Mouse (Mus musculus): ENCODE data around the gene Tas2r119.
"Not testable (repeated sequence)": the region's sequence is repeated elsewhere in the genome, so short reads cannot be mapped to it uniquely, and the experiment has no call there.

Tas2r119 gene

DNA sequence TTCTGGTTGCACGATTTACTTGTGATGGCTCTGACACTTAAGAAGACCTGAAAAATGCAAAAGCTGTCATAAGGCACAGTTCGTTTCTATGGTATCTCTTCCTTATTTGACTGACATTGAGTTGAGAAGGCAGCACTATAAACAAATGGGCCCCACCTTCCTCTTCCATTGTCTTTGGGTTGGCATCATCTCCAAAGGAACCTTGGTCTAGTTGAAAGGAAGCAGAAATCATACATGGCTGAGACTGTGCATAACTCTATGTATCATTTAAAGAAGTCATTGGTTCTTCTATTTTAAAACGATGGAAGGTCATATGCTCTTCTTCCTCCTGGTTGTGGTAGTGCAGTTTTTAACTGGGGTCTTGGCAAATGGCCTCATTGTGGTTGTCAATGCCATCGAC lies at the start of gene Tas2r119:
Gene Tas2r119 (plus strand): TSS at position 301 of the 400 bp plus-strand sequence.
- in situ Hi-C loops (cut with MboI, MseI): no loop called here

DNA sequence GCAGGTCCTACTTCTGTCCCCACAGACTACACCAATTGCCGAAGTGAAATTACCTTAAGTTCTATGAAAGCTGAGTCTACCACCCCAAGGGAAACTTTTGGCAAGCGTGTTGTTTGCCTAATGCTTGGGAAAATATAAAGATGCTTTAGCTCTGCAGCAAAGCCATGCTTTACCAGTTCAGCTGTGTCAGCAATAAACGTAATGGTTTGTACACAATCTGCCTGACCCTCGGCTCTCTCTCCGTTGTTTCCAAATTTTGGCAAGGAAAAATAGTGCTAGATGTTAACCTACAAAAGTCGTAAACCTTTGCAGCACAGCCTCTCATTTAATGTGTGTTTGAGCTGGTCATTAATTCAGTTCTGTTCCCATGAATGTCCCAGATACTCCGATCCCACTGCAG lies 44.8 kb upstream of the Tas2r119 start:
- in situ Hi-C loops (cut with MboI, MseI): no loop called here

- in situ Hi-C loops (cut with MboI, MseI): no loop called here
These were observed 35.4 kb upstream of the Tas2r119 start for GRCm38 (mm10) chr15:32141657-32142056.

DNA sequence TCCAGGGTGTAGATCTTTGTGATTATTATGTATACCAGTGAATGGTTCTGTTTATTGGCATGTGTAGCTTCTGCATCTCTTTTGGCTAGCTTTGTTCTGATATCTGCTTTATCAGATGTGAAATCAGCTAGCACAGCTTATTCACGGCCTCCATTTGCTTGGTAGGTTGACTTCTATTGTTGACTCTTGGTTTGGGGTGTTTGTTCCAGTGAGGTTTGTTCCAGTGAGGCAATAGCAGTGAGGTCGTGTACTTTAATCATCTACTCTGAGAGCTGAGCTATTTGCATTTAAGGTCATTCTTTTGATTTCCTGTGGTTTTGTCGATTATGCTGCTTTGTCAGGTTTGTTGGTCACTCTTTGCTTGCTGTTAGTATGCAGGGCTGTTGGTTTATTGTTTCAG lies 32.8 kb upstream of the Tas2r119 start:
- in situ Hi-C loops (cut with MboI, MseI): no loop called here

GRCm38 (mm10) chr15:32153404-32153803 lies 23.7 kb upstream of the Tas2r119 start:
- in situ Hi-C loops (cut with MboI, MseI): no loop called here

DNA sequence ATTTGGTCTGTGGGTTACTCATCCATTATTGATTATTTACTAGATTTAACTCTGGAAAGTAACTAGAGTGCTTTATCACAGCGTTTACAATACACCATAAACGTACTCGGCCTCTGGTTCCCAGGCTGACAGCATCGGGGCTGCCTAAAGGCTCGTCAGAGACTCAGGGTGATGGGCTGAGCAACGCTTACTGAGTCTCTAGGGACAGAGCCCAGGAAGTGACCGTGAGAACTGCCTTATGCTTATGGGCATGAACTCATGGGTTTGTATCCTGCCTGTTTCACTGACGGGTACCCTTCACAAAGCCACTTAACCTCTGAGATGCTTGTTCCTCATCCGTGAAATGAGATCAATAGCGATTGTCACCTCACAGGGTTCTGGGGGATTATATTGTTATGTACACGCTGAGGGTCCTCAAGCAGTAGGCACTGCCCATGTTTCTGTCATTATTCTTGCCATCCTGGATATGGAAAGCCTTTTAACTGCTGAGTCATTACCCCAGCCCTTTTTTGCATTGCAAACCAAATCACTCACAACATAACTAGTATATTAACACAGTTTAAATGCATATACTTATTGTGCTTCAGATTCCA lies 23.1 kb upstream of the Tas2r119 start:
- in situ Hi-C loops (cut with MboI, MseI): no loop called here

DNA sequence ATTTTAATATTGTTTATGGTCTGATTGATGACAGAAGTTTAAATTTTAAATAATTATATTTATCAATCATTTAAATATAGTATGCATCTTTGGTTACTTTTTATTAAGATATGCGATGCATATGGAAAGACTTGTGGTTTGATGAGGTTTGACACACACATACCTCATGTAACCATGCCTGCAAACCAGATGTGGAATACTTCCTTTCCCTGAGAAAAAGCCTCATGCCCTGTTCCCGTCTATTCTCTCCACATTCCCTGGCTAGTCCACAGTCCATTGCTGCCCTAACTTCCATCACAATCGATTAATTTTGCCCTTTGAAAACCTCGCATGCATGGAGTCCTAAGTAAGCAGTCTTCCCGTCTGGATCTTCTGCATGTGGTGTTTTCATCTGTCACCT lies 21.0 kb upstream of the Tas2r119 start:
- in situ Hi-C loops (cut with MboI, MseI): no loop called here

DNA sequence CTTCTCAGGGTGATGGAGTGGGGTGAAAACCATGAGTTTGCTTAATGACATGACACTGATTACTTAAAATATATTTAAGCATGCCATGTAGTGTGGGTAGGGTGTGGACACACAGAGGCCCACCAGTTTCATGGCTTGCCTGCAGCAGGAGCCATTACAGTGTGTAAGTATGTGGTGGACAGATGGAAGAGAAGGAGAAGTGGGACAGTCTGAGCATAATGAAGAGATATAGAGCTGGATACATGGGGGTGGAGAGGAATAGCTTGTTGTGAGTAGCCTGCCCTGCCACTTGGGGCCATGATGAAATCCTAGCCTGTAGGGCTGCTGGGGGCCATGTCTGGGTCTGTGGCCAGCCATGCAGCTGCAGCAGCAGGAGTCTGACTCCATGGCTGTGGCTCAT lies 16.8 kb upstream of the Tas2r119 start:
- in situ Hi-C loops (cut with MboI, MseI): no loop called here

DNA sequence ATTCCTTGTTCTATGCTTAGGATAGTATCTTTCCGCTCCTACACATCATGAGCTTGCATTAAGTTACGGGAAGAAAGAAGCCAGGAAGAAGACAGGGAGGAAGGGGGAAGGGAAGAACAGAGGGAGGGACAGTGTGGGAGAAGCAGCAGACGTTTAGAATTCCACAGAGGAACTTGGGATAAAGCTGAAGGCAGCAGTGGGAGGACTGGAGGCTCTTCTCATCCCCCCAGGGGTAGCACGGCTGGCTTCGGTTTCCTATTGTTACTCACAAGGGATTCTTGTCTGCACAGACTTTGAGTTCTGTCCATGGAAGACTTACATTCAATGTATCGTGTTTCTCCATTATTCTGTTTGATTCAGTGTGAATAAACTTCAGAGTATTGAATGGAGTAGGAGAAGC lies 5.3 kb upstream of the Tas2r119 start:
- in situ Hi-C loops (cut with MboI, MseI): no loop called here

DNA sequence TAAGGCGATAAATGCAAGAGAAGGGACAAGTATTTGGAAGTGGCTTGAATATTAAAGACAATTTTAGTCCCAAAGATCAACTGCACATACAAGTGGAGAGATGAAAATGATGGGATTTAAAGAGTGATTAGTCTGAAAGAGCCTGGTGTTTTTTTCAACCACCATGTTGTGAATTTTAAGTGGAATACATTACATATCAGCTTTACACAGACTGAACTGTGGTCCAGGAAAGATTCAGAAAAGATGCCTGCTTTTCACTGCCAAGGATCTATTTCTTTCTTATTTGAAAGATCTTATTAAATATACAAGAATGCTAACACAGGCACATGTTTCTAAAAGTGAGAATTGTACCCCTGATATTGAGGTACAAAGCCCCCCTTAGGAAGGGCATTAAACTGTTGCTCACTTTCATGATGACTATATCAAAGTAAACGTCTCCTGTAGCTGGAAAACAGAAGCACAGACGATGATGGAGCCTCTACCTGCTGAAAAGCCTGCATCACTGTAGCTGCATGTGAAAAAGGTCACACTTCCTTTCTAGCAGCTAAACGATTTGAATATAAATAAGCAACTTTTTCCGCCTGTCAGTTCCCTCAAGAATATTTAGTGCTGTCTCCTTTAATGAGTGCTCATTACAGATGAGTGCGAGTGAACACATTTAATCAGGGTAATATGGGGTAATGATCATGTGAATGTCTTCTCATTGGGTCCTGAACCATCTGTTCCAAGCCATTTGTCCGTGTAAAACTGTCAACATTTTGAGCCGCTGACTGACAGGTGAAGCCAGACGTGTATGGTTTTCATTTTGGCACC lies 4.7 kb upstream of the Tas2r119 start:
- in situ Hi-C loops (cut with MboI, MseI): no loop called here

DNA sequence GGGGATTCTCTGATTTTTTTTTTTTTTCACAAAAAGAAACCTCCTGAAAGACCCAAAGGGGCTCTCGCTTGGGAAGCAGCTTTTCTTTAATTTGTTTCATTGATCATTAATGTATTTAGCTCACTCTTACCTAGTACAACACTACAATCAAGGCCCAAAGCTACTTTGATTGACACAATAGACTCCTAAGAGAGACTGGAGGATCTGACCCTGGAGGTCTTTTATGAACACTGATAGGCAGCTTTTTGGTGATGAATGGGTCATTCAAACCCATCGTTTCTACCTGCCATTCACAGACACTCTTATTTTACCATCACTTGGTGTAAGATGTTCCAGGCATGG lies 4.1 kb upstream of the Tas2r119 start:
- in situ Hi-C loops (cut with MboI, MseI): no loop called here

- in situ Hi-C loops (cut with MboI, MseI): no loop called here
These were observed 3.1 kb downstream of the Tas2r119 start for GRCm38 (mm10) chr15:32180010-32180725.

GRCm38 (mm10) chr15:32182026-32182425 lies 4.9 kb downstream of the Tas2r119 start:
- in situ Hi-C loops (cut with MboI, MseI): no loop called here

DNA sequence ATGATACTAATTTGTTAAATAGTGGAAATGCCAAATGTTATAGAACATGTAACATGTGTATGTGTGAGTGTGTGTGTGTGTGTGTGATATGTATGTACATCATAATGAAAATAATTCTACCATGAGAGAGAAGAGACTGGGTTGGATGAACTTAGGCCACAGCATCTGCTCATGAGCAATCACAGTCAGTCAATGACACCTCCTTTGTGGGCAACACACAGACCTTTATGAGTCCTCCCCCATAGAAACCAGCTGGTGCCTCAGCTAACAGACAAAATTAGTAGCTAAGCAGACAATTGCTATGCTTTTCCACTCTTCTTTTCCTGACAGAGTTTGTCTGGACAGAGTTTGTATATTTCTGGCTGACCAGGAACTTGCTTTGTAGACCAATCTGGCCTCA lies 7.9 kb downstream of the Tas2r119 start:
- in situ Hi-C loops (cut with MboI, MseI): no loop called here

- in situ Hi-C loops (cut with MboI, MseI): no loop called here
These were observed 12.8 kb downstream of the Tas2r119 start for GRCm38 (mm10) chr15:32189879-32190278.

GRCm38 (mm10) chr15:32190436-32190835 lies 13.3 kb downstream of the Tas2r119 start:
- in situ Hi-C loops (cut with MboI, MseI): no loop called here

DNA sequence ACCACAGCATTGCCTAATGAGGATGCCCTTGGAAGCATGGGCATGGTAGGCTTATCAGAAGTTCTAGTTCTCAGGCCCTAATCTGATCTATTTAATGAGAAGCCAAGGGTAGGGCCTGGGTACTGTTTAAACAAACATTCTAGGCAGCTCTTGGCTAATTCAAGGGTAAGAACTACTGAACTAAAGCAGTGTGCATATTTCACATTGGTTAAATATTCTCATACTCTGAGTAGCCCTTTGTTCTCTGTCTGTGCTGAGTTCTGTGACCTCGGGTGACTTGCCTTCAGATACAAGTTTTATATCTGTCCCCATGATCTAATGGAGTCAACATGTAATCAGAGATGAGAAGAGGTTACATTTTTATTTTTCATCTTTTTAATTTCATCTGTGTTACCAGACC lies 15.9 kb downstream of the Tas2r119 start:
- in situ Hi-C loops (cut with MboI, MseI): no loop called here

DNA sequence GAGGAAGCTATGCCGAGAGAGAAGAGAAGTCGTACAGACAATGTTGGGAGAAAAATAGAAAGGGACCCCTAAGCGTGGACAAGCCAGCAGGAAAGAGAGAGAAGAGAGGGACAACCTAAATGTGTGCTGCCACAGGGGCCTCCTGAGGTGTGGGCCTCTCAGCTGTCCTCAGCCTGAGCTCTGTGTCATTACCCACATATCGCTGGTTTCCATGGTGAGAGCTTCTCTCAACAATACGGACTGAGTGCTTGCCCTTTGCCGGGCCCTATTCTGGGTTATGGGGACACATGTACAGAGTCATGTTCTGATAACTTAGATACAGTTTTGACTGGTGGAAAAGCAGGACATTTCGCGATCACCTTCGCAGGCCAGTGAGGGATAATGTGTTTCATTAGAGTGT lies 21.0 kb downstream of the Tas2r119 start:
- in situ Hi-C loops (cut with MboI, MseI): no loop called here

DNA sequence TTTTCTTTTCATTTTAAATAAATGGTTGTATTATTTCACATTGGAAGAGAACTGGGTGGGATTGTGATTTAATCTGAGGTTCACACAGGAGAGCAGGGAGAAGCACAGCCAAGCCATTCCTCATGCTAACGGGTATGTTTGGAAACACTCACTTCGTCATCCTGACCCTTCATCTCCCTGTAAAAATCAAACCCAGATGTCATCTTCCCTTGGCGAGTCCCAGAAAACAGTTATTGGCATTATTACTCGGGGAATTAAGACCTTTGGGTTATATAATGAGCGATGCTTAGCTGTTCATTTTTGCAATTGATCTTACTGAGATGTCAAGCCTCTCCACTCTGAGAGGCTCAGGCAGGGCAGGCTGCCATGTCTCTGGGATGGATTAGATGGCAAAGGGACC lies 21.5 kb downstream of the Tas2r119 start:
- in situ Hi-C loops (cut with MboI, MseI): no loop called here

DNA sequence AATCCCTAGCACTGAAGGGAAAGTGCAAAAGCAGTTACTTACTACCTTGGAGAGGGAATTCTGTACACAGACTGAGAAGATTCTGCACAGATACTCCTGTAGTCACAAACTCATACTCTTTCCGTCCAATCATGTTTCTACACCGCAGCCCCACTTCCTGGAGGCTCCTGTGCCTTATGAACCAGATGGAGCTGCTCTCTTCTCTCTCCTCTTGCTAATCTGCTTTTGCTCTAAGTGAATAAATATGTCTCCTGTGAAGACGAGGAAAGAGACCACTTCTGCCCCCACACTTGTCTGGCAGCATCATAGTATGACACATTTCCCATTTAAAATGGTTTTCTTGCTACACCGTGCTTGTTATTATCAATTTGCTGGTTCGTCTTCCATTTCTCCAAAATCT lies 26.2 kb downstream of the Tas2r119 start:
- in situ Hi-C loops (cut with MboI, MseI): no loop called here

DNA sequence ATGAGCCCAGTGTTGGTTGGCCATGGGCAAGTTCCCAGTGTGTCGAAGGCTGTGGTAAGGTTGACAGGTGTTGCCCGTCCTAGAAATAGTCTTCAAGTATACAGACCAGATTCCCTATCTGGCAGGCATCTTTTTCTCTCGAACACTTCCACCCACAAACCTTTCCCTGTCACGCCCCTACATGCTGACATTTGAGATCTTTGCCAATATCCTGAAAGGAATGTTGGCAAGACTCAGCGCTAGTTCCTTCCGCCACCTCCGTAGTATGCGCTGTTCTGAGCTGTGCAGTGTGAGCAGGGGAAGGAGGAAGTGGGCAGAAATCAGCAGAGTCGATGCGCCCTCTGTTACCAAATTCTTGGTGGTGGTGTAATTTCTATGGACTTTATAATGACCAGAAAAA lies 27.8 kb downstream of the Tas2r119 start:
- in situ Hi-C loops (cut with MboI, MseI): no loop called here

DNA sequence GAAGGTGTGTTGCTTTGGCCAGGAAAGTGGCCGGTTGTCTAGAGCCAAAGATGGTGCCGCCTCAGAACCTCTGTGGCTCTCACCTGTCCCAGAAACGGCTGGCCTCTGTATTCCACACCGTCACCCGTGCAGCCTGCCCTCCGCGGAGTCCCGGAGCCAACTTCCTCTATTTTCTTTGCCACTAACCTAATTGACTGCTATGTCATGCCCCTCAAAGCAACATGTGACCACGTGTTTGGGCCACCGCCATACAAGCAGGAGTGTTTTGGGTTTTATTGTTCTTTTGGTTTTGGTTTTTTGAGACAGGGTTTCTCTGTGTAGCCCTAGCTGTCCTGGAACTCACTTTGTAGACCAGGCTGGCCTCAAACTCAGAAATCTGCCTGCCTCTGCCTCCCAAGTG lies 37.6 kb downstream of the Tas2r119 start:
- in situ Hi-C loops (cut with MboI, MseI): not testable (repeated sequence)

DNA sequence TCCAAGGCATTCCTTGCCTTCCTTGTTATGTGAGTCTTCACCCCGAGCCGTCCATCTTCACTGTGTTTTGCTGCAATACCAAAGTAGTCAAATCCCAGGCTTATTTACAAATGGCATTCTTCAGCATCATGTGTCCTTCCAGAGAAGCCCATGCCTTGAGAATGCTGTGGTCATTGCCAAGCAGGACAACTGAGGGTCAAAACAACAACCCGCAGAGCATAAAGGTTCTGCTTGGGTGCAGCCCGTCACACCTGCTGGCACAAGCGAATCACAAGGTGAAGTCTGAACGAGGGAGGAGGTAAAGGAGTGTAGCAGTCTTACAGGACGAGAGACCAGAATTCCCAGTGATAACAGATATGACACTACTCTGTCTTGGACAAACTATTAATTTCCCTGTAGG lies 45.9 kb downstream of the Tas2r119 start:
- in situ Hi-C loops (cut with MboI, MseI): no loop called here

Measured in regulatory T cell (primary cell).